Mouse (Mus musculus): Measurements from ENCODE around the gene Arhgef28. TPM values are rescaled to one million over a fixed set of nuclear protein-coding genes. Genes with fewer than 3 reads are reported as not detected.
"Not testable (repeated sequence)": the region's sequence is repeated elsewhere in the genome, so short reads cannot be mapped to it uniquely, and the experiment has no call there.

Gene Arhgef28
- total and polyA plus RNA-seq, 2 experiments from 2014 or later = 21.9 to 28.4 TPM

DNA sequence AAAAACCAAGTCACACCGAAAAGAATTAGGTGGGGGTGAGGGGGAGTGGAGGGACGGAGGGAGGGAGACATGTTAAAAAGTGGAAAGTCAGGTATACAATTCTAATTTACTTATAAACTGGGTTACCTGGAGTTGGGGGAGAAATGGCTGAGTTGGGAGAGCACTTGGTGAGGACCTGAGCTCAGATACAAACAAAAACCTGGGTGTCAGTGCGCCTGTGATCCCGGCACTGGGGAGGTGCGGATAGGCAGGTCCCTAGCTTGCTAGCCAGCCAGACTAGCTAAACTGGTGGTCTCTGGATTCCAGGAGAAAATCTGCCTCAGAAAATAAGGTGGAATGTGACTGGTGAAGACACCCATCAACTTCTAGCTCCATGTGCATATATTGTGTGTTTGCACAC lies 94.7 kb downstream of the Arhgef28 start:
- Histone ChIP-seq H3K4me1 (ENCODE audit: insufficient read depth, low read length) (no peaks in the 10 kb centered on the region), H3K36me3 (ENCODE audit: insufficient read depth, low read length) (no peaks in the 10 kb centered on the region), H3K4me3 (ENCODE audit: low read length) (no peak overlapping the region), H3K4me2 (ENCODE audit: low read depth, low read length) (no peak overlapping the region), H3K9ac (replicated peaks; ENCODE audit: low read length) (no peak overlapping the region), H3K9me3 (ENCODE audit: low read length) (0 out of 2 replicates have a peak, but pooled peaks cover under 1% of the 10 kb centered on the region), H3K27ac (no peak overlapping the region), H3K27me3 (ENCODE audit: insufficient read depth, low read length) (no peaks in the 10 kb centered on the region)
- 92% methylated on average over 5 of the region's 5 CpGs for WGBS
- DNase-seq (ENCODE audit: low spot score) (no peak), ATAC-seq (no peak)
- TF ChIP-seq CTCF (IDR thresholded peaks at IDR 0.05; ENCODE audit: low read depth) = no peak

DNA sequence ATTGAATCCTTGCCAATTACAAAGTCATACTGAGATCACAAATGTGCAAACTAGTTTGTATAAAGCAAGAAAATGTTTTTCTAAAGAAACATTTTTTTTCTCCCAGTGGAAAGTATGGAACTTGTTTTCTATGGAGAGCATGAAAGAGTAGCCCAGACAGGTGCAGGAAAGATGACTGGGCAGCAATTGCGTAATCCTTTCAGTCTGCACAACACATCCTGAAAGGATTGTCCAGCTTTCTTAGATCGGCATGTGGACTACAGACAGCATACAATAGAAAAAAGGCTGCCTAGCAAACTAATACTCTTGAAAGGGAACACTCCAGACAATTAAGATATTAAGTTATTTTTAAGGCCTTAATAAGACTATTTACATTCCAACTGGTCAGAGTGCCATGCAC lies 95.2 kb downstream of the Arhgef28 start:
- 66% methylated on average over 2 of the region's 2 CpGs for WGBS
- Histone ChIP-seq H3K27ac (no peak overlapping the region), H3K27me3 (ENCODE audit: insufficient read depth, low read length) (no peaks in the 10 kb centered on the region), H3K9ac (replicated peaks; ENCODE audit: low read length) (no peak overlapping the region), H3K4me3 (ENCODE audit: low read length) (no peak overlapping the region), H3K9me3 (ENCODE audit: low read length) (0 out of 2 replicates have a peak, but pooled peaks cover 2% of the 10 kb centered on the region), H3K36me3 (ENCODE audit: insufficient read depth, low read length) (no peaks in the 10 kb centered on the region), H3K4me1 (ENCODE audit: insufficient read depth, low read length) (no peaks in the 10 kb centered on the region), H3K4me2 (ENCODE audit: low read depth, low read length) (no peak overlapping the region)
- DNase-seq (ENCODE audit: low spot score) (no peak), ATAC-seq (no peak)
- no peak for TF ChIP-seq CTCF (IDR thresholded peaks at IDR 0.05; ENCODE audit: low read depth)

- H3K36me3 ChIP-seq (ENCODE audit: insufficient read depth, low read length); H3K4me2 ChIP-seq (ENCODE audit: low read depth, low read length); H3K27me3 ChIP-seq (ENCODE audit: insufficient read depth, low read length); H3K9me3 ChIP-seq (ENCODE audit: low read length); H3K27ac ChIP-seq; H3K4me3 ChIP-seq (ENCODE audit: low read length); H3K9ac ChIP-seq (replicated peaks; ENCODE audit: low read length); ATAC-seq; DNase-seq (ENCODE audit: low spot score); H3K4me1 ChIP-seq (ENCODE audit: insufficient read depth, low read length): not testable (repeated sequence)
- WGBS = 94% methylated on average over 3 of the region's 3 CpGs
Measured at GRCm38 (mm10) chr13:98108481-98108880, 97.8 kb downstream of the Arhgef28 start.

DNA sequence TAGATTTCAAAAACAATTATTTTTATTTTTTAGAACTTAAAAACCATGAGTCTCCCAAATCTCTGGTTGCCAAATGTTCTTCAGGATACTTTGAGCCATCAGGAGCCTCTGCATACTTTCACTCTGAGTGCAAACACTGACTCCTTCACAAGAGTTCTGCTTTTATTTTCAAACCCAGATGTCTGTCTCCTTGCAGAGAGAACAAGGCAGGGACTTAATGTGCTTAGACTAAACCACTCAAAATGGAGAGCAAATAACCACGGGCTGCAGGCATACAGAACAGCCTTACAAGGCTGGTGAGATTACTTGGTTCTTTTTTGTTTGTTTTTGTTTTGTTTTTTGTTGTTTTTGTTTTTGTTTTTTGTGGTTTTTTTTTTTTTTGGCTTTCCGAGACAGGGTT lies 98.6 kb downstream of the Arhgef28 start:
- Histone ChIP-seq H3K27ac (no peak overlapping the region), H3K27me3 (ENCODE audit: insufficient read depth, low read length) (no peaks in the 10 kb centered on the region), H3K4me2 (ENCODE audit: low read depth, low read length) (no peak overlapping the region), H3K4me1 (ENCODE audit: insufficient read depth, low read length) (no peaks in the 10 kb centered on the region), H3K9me3 (ENCODE audit: low read length) (0 out of 2 replicates have a peak, but pooled peaks cover 2% of the 10 kb centered on the region), H3K36me3 (ENCODE audit: insufficient read depth, low read length) (no peaks in the 10 kb centered on the region), H3K9ac (replicated peaks; ENCODE audit: low read length) (no peak overlapping the region), H3K4me3 (ENCODE audit: low read length) (no peak overlapping the region)
- ATAC-seq = no peak
- no peak for TF ChIP-seq CTCF (IDR thresholded peaks at IDR 0.05; ENCODE audit: low read depth)
- WGBS = 74% methylated on average over 2 of the region's 2 CpGs
- no peak for DNase-seq (ENCODE audit: low spot score)

DNA sequence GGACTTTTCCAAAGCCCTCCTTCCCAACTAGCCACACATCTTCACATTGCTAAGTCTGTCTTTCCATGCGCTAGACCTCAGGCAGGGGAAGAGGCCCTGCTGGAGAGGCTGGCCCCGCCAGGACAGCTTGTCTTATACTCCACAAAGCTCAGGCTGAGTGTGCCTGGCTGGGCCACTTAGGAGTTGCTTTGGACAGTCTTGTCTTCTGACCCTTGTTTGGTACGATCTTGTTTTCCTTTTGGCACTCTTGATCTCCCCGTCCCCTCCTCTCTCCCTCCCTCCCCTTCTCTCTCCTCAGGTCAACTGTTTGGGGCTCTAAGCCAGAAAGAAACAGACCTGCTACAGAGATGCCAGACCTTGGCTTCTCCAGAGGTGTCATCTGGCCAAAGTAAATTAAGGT lies 110.3 kb downstream of the Arhgef28 start:
- H3K36me3 ChIP-seq (ENCODE audit: insufficient read depth, low read length) = no peaks in the 10 kb centered on the region
- H3K9ac ChIP-seq (replicated peaks; ENCODE audit: low read length) = no peak overlapping the region
- no peak overlapping the region for H3K27ac ChIP-seq
- DNase-seq (ENCODE audit: low spot score) (no peak), ATAC-seq (no peak)
- H3K4me2 ChIP-seq (ENCODE audit: low read depth, low read length) = no peak overlapping the region
- H3K4me3 ChIP-seq (ENCODE audit: low read length) = no peak overlapping the region
- no peaks in the 10 kb centered on the region for H3K27me3 ChIP-seq (ENCODE audit: insufficient read depth, low read length)
- H3K4me1 ChIP-seq (ENCODE audit: insufficient read depth, low read length) = no peaks in the 10 kb centered on the region
- TF ChIP-seq CTCF (IDR thresholded peaks at IDR 0.05; ENCODE audit: low read depth) = no peak
- 55% methylated on average over 4 of the region's 4 CpGs for WGBS
- H3K9me3 ChIP-seq (ENCODE audit: low read length) = no peaks in the 10 kb centered on the region

GRCm38 (mm10) chr13:98094332-98094731 lies 111.9 kb downstream of the Arhgef28 start:
- no peak overlapping the region for H3K4me2 ChIP-seq (ENCODE audit: low read depth, low read length)
- no peak for DNase-seq (ENCODE audit: low spot score)
- H3K4me1 ChIP-seq (ENCODE audit: insufficient read depth, low read length) = no peaks in the 10 kb centered on the region
- no peaks in the 10 kb centered on the region for H3K27me3 ChIP-seq (ENCODE audit: insufficient read depth, low read length)
- H3K9ac ChIP-seq (replicated peaks; ENCODE audit: low read length) = no peak overlapping the region
- H3K27ac ChIP-seq = no peak overlapping the region
- H3K9me3 ChIP-seq (ENCODE audit: low read length) = no peaks in the 10 kb centered on the region
- H3K4me3 ChIP-seq (ENCODE audit: low read length) = no peak overlapping the region
- 73% methylated on average over 3 of the region's 3 CpGs for WGBS
- H3K36me3 ChIP-seq (ENCODE audit: insufficient read depth, low read length) = no peaks in the 10 kb centered on the region
- ATAC-seq = no peak
- TF ChIP-seq CTCF (IDR thresholded peaks at IDR 0.05; ENCODE audit: low read depth) = no peak

GRCm38 (mm10) chr13:98093483-98093882 lies 112.8 kb downstream of the Arhgef28 start:
- 59% methylated on average over 9 of the region's 9 CpGs for WGBS
- no peak for ATAC-seq
- no peaks in the 10 kb centered on the region for H3K9me3 ChIP-seq (ENCODE audit: low read length)
- no peak for TF ChIP-seq CTCF (IDR thresholded peaks at IDR 0.05; ENCODE audit: low read depth)
- no peaks in the 10 kb centered on the region for H3K4me1 ChIP-seq (ENCODE audit: insufficient read depth, low read length)
- no peak overlapping the region for H3K4me3 ChIP-seq (ENCODE audit: low read length)
- no peak for DNase-seq (ENCODE audit: low spot score)
- no peaks in the 10 kb centered on the region for H3K27me3 ChIP-seq (ENCODE audit: insufficient read depth, low read length)
- no peak overlapping the region for H3K4me2 ChIP-seq (ENCODE audit: low read depth, low read length)
- no peaks in the 10 kb centered on the region for H3K36me3 ChIP-seq (ENCODE audit: insufficient read depth, low read length)
- H3K27ac ChIP-seq = no peak overlapping the region
- H3K9ac ChIP-seq (replicated peaks; ENCODE audit: low read length) = no peak overlapping the region

Data from hindbrain, postnatal 0 days (tissue).